ENCODE assay signal across 8 mouse cellular contexts in genomic region chr11:88067191-88067585, GRCm38 (mm10). TPM values are rescaled to one million over a fixed set of nuclear protein-coding genes. Genes with fewer than 3 reads are reported as not detected.
DNase-seq lines count a peak whose midpoint lies in the region; ATAC-seq and TF ChIP-seq lines count a peak whose summit lies in the region.

No protein-coding gene starts in this region.

- no peak for TF ChIP-seq RAD21 in MEL (IDR thresholded peaks at IDR 0.05; ENCODE audit: low read depth, low read length)

- peaks cover 34% of the 10 kb centered on the region for H3K79me2 ChIP-seq in MEL (ENCODE audit: control insufficient read depth, insufficient read depth, low read length, poor library complexity)

- H3K4me3 ChIP-seq in heart, embryonic 13.5 days = peak overlapping the region; percentile 96
- H3K4me3 ChIP-seq in MEL (ENCODE audit: control insufficient read depth in 1 of 2, insufficient read depth in 1 of 2, low read depth in 2 of 2, low read length in 2 of 2) = peak overlapping the region; percentile 71 to 89
- peak overlapping the region; percentile 97 for H3K4me3 ChIP-seq in forebrain, postnatal 0 days (ENCODE audit: low read depth, low read length)
- H3K4me3 ChIP-seq in liver, embryonic 12.5 days = peak overlapping the region; percentile 95
- H3K4me3 ChIP-seq in stomach, embryonic 14.5 days (ENCODE audit: low read depth, low read length) = peak overlapping the region; percentile 94

- TF ChIP-seq POLR2A in MEL (IDR thresholded peaks at IDR 0.05; ENCODE audit: control insufficient read depth in 1 of 2, insufficient read depth in 1 of 2, low read depth in 1 of 2, low read length in 2 of 2, poor library complexity in 1 of 2) = no peak

- intact Hi-C loops in heart, postnatal 14 days (cut with DNase I) = loop anchor here (5.0 kb wide), 1 partner anchor 50 kb away; no protein-coding TSS in a partner anchor

- no peaks in the 10 kb centered on the region for H3K27me3 ChIP-seq in heart, embryonic 13.5 days (replicated peaks)
- no peaks in the 10 kb centered on the region for H3K27me3 ChIP-seq in MEL (ENCODE audit: control insufficient read depth in 1 of 2, insufficient read depth in 2 of 2, low read length in 2 of 2)
- no peaks in the 10 kb centered on the region for H3K27me3 ChIP-seq in forebrain, postnatal 0 days (ENCODE audit: insufficient read depth, low read length)
- no peaks in the 10 kb centered on the region for H3K27me3 ChIP-seq in liver, embryonic 12.5 days (replicated peaks)
- H3K27me3 ChIP-seq in stomach, embryonic 14.5 days (ENCODE audit: control insufficient read depth, insufficient read depth, low read length) = no peaks in the 10 kb centered on the region

- TF ChIP-seq EP300 in MEL (IDR thresholded peaks at IDR 0.05; ENCODE audit: low read depth in 1 of 2, low read length in 2 of 2) = no peak

- H3K9me3 ChIP-seq in heart, embryonic 13.5 days = no peaks in the 10 kb centered on the region
- H3K9me3 ChIP-seq in MEL (replicated peaks; ENCODE audit: insufficient read depth, low read length) = no peaks in the 10 kb centered on the region
- no peaks in the 10 kb centered on the region for H3K9me3 ChIP-seq in forebrain, postnatal 0 days (ENCODE audit: low read length)
- H3K9me3 ChIP-seq in liver, embryonic 12.5 days (replicated peaks) = no peaks in the 10 kb centered on the region
- no peaks in the 10 kb centered on the region for H3K9me3 ChIP-seq in stomach, embryonic 14.5 days (ENCODE audit: control insufficient read depth, low read depth, low read length)

- peaks cover 33% of the 10 kb centered on the region for H3K4me1 ChIP-seq in heart, embryonic 13.5 days
- H3K4me1 ChIP-seq in MEL (ENCODE audit: control insufficient read depth in 1 of 2, insufficient read depth in 2 of 2, low read length in 2 of 2) = peaks cover 14 to 18% of the 10 kb centered on the region in 2 experiments
- peaks cover 21% of the 10 kb centered on the region for H3K4me1 ChIP-seq in forebrain, postnatal 0 days (ENCODE audit: insufficient read depth)
- peaks cover 41% of the 10 kb centered on the region for H3K4me1 ChIP-seq in liver, embryonic 12.5 days
- H3K4me1 ChIP-seq in stomach, embryonic 14.5 days (ENCODE audit: control insufficient read depth, insufficient read depth, low read length) = peaks cover 25% of the 10 kb centered on the region

- no peak for ATAC-seq in heart, embryonic 13.5 days (ENCODE audit: extremely low read depth, insufficient number of reproducible peaks, low FRiP score, low TSS enrichment)
- ATAC-seq in forebrain, postnatal 0 days = no peak
- no peak for ATAC-seq in liver, embryonic 12.5 days
- ATAC-seq in stomach, embryonic 14.5 days (ENCODE audit: insufficient number of reproducible peaks, insufficient read depth, low FRiP score, low read depth) = no peak

- WGBS in heart, embryonic 13.5 days = 3% methylated on average over 8 of the region's 8 CpGs
- 3% methylated on average over 8 of the region's 8 CpGs for WGBS in forebrain, postnatal 0 days
- WGBS in liver, embryonic 12.5 days (ENCODE audit: insufficient replicate concordance) = 7% methylated on average over 8 of the region's 8 CpGs
- 3% methylated on average over 8 of the region's 8 CpGs for WGBS in stomach, embryonic 14.5 days

- no peak for DNase-seq in heart, postnatal 14 days
- DNase-seq in MEL (ENCODE audit: low read depth, low spot score) = peak; percentile 63
- no peak for DNase-seq in forebrain, postnatal 0 days
- no peak for DNase-seq in ovary, postnatal 10 days (ENCODE audit: low spot score)
- no peak for DNase-seq in gastrocnemius, postnatal 10 days

- H3K36me3 ChIP-seq in heart, embryonic 13.5 days = no peaks in the 10 kb centered on the region
- peaks cover 0 to 21% of the 10 kb centered on the region in 2 experiments; a peak in 2 of 4 replicates for H3K36me3 ChIP-seq in MEL (ENCODE audit: control insufficient read depth in 1 of 2, insufficient read depth in 2 of 2, low read length in 2 of 2)
- no peaks in the 10 kb centered on the region for H3K36me3 ChIP-seq in forebrain, postnatal 0 days (ENCODE audit: insufficient read depth)
- H3K36me3 ChIP-seq in liver, embryonic 12.5 days = no peaks in the 10 kb centered on the region
- no peaks in the 10 kb centered on the region for H3K36me3 ChIP-seq in stomach, embryonic 14.5 days (ENCODE audit: control insufficient read depth, insufficient read depth, low read length)

- H3K27ac ChIP-seq in heart, embryonic 13.5 days (replicated peaks) = peak overlapping the region; percentile 98
- H3K27ac ChIP-seq in MEL (ENCODE audit: control insufficient read depth, low read depth, low read length) = no peak overlapping the region; the same call in 1 of the 2 replicates
- peak overlapping the region; percentile 95 for H3K27ac ChIP-seq in forebrain, postnatal 0 days (ENCODE audit: low read depth, low read length)
- H3K27ac ChIP-seq in liver, embryonic 12.5 days = peak overlapping the region; percentile 94
- peak overlapping the region; percentile 98 for H3K27ac ChIP-seq in stomach, embryonic 14.5 days (ENCODE audit: low read length)

- H3K9ac ChIP-seq in heart, embryonic 13.5 days = peak overlapping the region; percentile 99
- H3K9ac ChIP-seq in MEL (ENCODE audit: control insufficient read depth, low read depth, low read length, poor library complexity, severe bottlenecking) = peak overlapping the region; percentile 93
- H3K9ac ChIP-seq in forebrain, postnatal 0 days = peak overlapping the region; percentile 96
- peak overlapping the region; percentile 91 for H3K9ac ChIP-seq in liver, embryonic 12.5 days
- H3K9ac ChIP-seq in stomach, embryonic 14.5 days (replicated peaks; ENCODE audit: low read depth, low read length) = peak overlapping the region; percentile 92

- TF ChIP-seq CTCF in MEL (IDR thresholded peaks at IDR 0.05 in 2 of 3, conservative IDR thresholded peaks at IDR 0.05 in 1 of 3; ENCODE audit: control insufficient read depth in 1 of 3, insufficient read depth in 1 of 3, low read depth in 2 of 3, low read length in 3 of 3, poor library complexity in 1 of 3, severe bottlenecking in 1 of 3) = no peak
- no peak for TF ChIP-seq CTCF in forebrain, postnatal 0 days (IDR thresholded peaks at IDR 0.05; ENCODE audit: low read depth)

- H3K4me2 ChIP-seq in heart, embryonic 13.5 days = peak overlapping the region; percentile 95
- peak overlapping the region; percentile 90 for H3K4me2 ChIP-seq in forebrain, postnatal 0 days (ENCODE audit: low read depth)
- peak overlapping the region; percentile 91 for H3K4me2 ChIP-seq in liver, embryonic 12.5 days
- peak overlapping the region; percentile 78 for H3K4me2 ChIP-seq in stomach, embryonic 14.5 days (replicated peaks; ENCODE audit: low read depth, low read length)

TF ChIP-seq in MEL, 35 proteins besides CTCF, POLR2A, EP300 and RAD21 (continues in another document):
- no peak for TF ChIP-seq ZKSCAN1 (IDR thresholded peaks at IDR 0.05; ENCODE audit: low read depth, low read length)
- TF ChIP-seq ETS1 (IDR thresholded peaks at IDR 0.05; ENCODE audit: low read depth, low read length) = no peak
- TF ChIP-seq KAT2A (conservative IDR thresholded peaks at IDR 0.05; ENCODE audit: low read depth, low read length) = no peak
- no peak for TF ChIP-seq SIN3A (IDR thresholded peaks at IDR 0.05; ENCODE audit: low read length)
- TF ChIP-seq GABPA (IDR thresholded peaks at IDR 0.05; ENCODE audit: low read depth, low read length) = no peak
- TF ChIP-seq MAZ (IDR thresholded peaks at IDR 0.05; ENCODE audit: low read depth, low read length) = no peak
- TF ChIP-seq UBTF (IDR thresholded peaks at IDR 0.05; ENCODE audit: borderline replicate concordance, insufficient read depth, low read depth, low read length) = no peak
- no peak for TF ChIP-seq NRF1 (IDR thresholded peaks at IDR 0.05; ENCODE audit: insufficient read depth, low read depth, low read length, poor library complexity, severe bottlenecking)

RNA-seq across cellular contexts. Expression of gene Vezf1, which starts 0.9 kb away (rescaled TPM):
- 21.9 and 22.1 TPM in 2 replicates for polyA plus RNA-seq in heart, embryonic 13.5 days (2015; fragmentation: Nextera tagmentation; extraction: Ambion mirVana)
- 10 to 100 TPM; 41.5 to 41.9 TPM for total RNA-seq in heart, postnatal 14 days (2021)
- total RNA-seq in MEL (2012; rRNA removed) = 8.0 and 9.5 TPM in 2 replicates
- polyA plus RNA-seq in MEL (2012; ENCODE audit: insufficient read depth in 1 of 2, insufficient read length in 2 of 2, low read depth in 1 of 2, low replicate concordance in 2 of 2, missing spikeins in 1 of 2) = 10 to 100 TPM in 1 of 2 experiments, not detected in 1; 20.8 TPM
- total RNA-seq in forebrain, postnatal 0 days (2014; rRNA removed) = 33.0 and 43.7 TPM in 2 replicates
- polyA plus RNA-seq in forebrain, postnatal 0 days (2015; fragmentation: Nextera tagmentation; extraction: Ambion mirVana) = 28.0 and 34.6 TPM in 2 replicates
- polyA plus RNA-seq in liver, embryonic 12.5 days (2016; fragmentation: Nextera tagmentation; extraction: Ambion mirVana) = 14.6 TPM in 2 replicates
- 46.5 and 50.8 TPM in 2 replicates for polyA plus RNA-seq in stomach, embryonic 14.5 days (2014; fragmentation: Nextera tagmentation; extraction: Ambion mirVana)
- 10 to 100 TPM; 44.0 to 46.4 TPM for total RNA-seq in gastrocnemius, postnatal 10 days (2021)

RNA-seq across cellular contexts. Expression of gene Srsf1, which starts 20.0 kb away (rescaled TPM):
- polyA plus RNA-seq in heart, embryonic 13.5 days (2015; fragmentation: Nextera tagmentation; extraction: Ambion mirVana) = 170 and 175 TPM in 2 replicates
- total RNA-seq in heart, postnatal 14 days (2021) = 100 to 1,000 TPM; 118 to 131 TPM
- total RNA-seq in MEL (2012; rRNA removed) = 586 and 596 TPM in 2 replicates
- polyA plus RNA-seq in MEL (2012; ENCODE audit: insufficient read depth in 1 of 2, insufficient read length in 2 of 2, low read depth in 1 of 2, low replicate concordance in 2 of 2, missing spikeins in 1 of 2) = 100 to 1,000 TPM; 421 to 431 TPM
- total RNA-seq in forebrain, postnatal 0 days (2014; rRNA removed) = 282 and 390 TPM in 2 replicates
- 103 and 121 TPM in 2 replicates for polyA plus RNA-seq in forebrain, postnatal 0 days (2015; fragmentation: Nextera tagmentation; extraction: Ambion mirVana)
- polyA plus RNA-seq in liver, embryonic 12.5 days (2016; fragmentation: Nextera tagmentation; extraction: Ambion mirVana) = 272 and 273 TPM in 2 replicates
- 345 and 362 TPM in 2 replicates for polyA plus RNA-seq in stomach, embryonic 14.5 days (2014; fragmentation: Nextera tagmentation; extraction: Ambion mirVana)
- 100 to 1,000 TPM in 1 of 2 experiments, 10 to 100 TPM in 1; 89.5 to 128 TPM for total RNA-seq in gastrocnemius, postnatal 10 days (2021)

RNA-seq across cellular contexts. Expression of gene Cuedc1, which starts 30.7 kb away (rescaled TPM):
- 16.8 and 18.1 TPM in 2 replicates for polyA plus RNA-seq in heart, embryonic 13.5 days (2015; fragmentation: Nextera tagmentation; extraction: Ambion mirVana)
- total RNA-seq in heart, postnatal 14 days (2021) = 10 to 100 TPM; 47.9 to 55.6 TPM
- total RNA-seq in MEL (2012; rRNA removed) = 1.0 and 1.1 TPM in 2 replicates
- polyA plus RNA-seq in MEL (2012; ENCODE audit: insufficient read depth in 1 of 2, insufficient read length in 2 of 2, low read depth in 1 of 2, low replicate concordance in 2 of 2, missing spikeins in 1 of 2) = 1 to 10 TPM in 1 of 2 experiments, not detected in 1; 4.8 TPM
- 28.9 and 34.7 TPM in 2 replicates for total RNA-seq in forebrain, postnatal 0 days (2014; rRNA removed)
- 22.0 and 34.6 TPM in 2 replicates for polyA plus RNA-seq in forebrain, postnatal 0 days (2015; fragmentation: Nextera tagmentation; extraction: Ambion mirVana)
- 3.4 and 4.6 TPM in 2 replicates for polyA plus RNA-seq in liver, embryonic 12.5 days (2016; fragmentation: Nextera tagmentation; extraction: Ambion mirVana)
- 21.7 and 24.9 TPM in 2 replicates for polyA plus RNA-seq in stomach, embryonic 14.5 days (2014; fragmentation: Nextera tagmentation; extraction: Ambion mirVana)
- 10 to 100 TPM; 50.5 to 60.6 TPM for total RNA-seq in gastrocnemius, postnatal 10 days (2021)
